Mouse (Mus musculus) cerebellum, adult 9-11 months (tissue): Measurements from ENCODE around the gene Olfr131.
"Not testable (repeated sequence)": the region's sequence is repeated elsewhere in the genome, so short reads cannot be mapped to it uniquely, and the experiment has no call there.

ENCODE experiments used
- DNase-seq: peaks from one replicate; pipeline ENCODE4 v3.0.0; 2022

The Olfr131 gene

DNA sequence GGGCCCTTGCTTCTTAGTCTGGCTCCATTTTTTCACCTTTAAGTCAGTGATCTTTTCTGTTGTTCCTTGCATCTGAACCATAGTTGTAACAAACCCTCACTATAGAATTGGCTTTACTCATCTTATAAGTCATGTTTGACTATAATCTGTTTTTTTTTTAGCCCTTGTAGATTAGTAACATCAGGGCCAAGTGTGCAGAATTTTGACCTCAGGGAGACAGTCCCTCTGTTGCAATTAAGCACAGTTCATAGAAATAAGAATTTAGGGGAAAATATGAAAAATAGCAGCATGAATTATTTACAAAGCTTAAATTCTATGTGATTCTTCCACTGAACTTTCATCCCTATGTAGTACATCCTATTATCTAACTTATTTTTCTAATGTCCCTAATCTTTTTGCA, at the start of gene Olfr131:
Olfr131 (minus strand) TSS at position 101 of the 400 bp plus-strand sequence.
- DNase-seq = no peak

DNA sequence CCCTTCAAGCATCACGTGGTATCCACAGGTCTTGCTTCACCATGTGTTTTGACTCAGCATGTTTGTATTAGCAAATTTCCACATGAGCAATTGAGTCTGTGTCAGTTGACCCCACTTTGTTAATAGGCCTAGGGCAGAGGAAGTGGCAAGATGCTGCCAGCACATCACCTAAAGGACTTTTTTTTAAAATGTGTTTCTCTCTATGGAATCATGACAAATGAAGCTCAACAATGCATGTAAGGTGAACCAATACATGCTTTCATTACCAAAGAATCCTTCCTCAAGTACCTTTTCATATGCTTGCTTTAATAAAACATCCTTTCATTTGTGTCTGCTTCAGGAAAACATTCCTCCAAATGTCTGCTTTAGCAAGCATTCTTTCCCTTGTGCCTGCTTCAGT, 45.9 kb upstream of the Olfr131 start, which contains the start of gene Olfr132:
Olfr132 (minus strand) TSS at position 101 of the 400 bp plus-strand sequence.
- no peak for DNase-seq

DNA sequence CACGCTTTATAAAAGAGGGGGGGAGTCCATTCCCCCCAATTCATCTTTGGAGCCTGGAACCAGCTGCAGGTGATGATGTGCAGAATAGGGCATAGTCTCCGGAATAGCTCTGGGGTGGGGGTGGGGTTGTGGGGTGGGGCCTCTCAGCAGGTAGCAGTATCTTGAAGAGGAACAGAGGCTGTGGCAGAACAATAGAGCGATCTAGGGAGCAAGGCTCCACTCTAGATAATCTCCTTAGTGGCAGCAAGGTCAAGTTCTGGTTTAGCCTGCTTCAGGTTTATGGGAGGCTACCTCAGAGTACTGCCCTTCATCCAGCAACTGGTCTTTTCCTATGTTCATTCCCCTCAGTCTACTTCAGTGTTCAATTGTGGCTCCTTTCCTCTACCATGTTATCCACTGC, 36.9 kb upstream of the Olfr131 start:
- not testable (repeated sequence) for DNase-seq

DNA sequence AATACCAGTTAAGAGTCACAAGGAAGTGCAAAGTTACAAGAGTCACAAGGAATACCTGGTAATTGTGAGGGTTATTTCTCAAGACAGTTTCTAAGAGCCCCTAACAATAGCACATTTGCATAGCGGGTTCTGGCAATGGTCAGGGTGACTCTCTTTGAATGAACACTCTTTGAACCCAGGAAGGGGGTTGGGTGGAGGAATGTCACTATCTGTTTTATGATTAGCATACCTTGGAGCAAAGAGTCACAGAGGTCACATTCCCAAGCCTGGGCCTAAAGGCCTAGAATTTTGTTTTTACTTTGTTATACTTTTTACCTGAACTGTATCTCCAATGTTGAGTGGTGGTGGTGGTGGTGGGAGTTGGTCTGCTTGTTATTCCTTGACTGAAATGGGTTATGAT, 35.7 kb upstream of the Olfr131 start:
- DNase-seq = not testable (repeated sequence)

DNA sequence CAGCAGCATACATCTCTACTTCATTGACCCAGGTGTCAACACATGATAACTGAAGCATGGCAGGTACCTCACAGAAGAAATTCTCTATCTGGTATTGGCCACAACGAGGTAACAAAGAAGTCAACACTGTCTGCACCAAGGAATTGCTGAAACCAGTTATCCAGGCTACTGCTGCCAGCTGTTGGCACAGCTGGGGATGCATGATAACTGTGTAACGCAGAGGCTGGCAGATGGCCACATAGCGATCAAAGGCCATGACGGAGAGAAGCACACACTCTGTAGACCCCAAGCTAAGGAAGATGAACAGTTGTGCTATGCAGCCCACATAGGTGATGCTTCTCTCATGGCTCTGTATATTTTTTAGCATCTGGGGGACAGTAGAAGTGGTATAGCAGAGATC, 6.1 kb downstream of the Olfr131 start:
- no peak for DNase-seq

- DNase-seq = no peak
Observed at GRCm38 (mm10) chr17:38063621-38064020, 24.9 kb downstream of the Olfr131 start, which contains the start of gene Olfr130. Gene Olfr130, plus strand, starts transcription at chr17:38063921.

DNA sequence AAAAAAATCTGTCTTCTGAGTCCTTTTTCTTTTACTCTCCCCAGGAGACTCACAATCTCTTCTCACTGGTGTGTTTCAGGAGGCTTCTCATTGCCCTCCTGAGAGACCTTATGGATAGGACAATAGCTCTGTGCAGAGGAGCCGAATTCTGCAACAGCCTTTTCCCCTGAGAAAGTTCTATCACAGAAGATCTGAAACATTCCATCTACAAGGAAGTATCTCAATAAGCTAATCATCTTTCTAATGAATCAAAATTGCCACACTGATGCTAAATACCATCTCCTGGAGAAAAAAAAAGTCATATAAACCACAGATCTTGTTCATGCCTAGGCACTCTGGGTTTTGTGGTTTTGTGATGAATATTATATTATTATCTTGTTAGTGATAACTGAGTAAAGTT, 28.5 kb downstream of the Olfr131 start, which contains the start of gene Olfr129:
Olfr129 (minus strand) TSS at position 101 of the 400 bp plus-strand sequence.
- no peak for DNase-seq
